Mouse (Mus musculus): ENCODE measurements around the gene H2-K1.

The H2-K1 gene

DNA sequence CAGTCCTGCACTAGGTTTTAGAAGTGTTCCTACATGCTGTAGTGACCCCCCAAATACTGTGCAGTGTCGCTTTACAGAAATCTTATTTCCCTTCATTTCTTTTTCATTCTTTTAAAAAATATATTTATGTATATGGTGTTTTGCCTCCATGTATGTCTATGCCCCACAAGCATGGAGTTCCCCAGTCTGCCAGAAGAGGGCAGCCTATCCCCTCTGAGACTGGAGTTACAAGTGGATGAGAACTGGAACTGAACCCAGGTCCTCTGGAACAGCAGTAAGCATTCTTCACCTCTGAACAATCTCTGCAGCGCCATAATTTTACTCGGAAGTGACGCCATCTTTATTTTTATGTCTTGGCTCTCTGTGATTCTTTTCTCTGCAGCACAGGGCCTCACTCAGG is 30.8 kb downstream of the H2-K1 start:
- TF ChIP-seq GATA4 (IDR thresholded peaks at IDR 0.05; ENCODE audit: insufficient replicate concordance, low read length): no peak

DNA sequence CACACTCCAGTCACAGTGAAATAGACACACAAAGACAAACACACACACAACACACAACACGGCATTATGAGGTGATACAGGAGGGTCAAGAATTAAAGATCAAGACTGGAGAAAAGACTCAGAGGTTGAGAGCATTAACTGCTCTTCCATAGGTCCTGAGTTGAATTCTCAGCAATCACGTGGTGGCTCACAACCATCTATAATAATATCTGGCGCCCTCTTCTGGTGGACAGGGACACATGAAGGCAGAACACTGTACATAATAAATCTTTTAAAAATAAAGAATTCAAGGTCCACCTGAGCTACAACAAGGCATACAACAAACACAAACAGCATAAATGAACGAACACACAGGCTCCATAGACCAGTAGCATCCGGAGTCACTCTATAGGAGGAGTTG is 31.2 kb downstream of the H2-K1 start:
- no peak for TF ChIP-seq GATA4 (IDR thresholded peaks at IDR 0.05; ENCODE audit: insufficient replicate concordance, low read length)

DNA sequence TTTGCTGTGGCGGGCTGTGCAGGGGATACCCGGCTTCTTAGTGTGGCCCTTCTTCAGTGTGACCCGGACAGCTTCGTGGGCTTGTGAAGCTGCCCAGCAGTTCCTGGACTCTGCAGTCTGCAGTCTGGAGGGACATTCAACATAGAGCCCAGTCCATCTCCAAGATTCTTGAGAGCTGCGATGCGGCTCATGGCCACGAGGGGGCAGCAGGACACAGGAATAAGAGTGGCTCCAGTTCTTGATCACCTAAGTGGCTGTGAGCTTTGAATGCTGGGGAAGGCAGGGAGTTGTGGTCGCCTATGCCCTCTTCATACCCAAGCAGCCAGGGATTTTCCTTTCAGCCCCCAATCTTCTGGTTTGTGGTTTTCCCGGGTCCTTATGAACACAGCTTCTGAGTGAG is 31.7 kb downstream of the H2-K1 start:
- TF ChIP-seq GATA4 (IDR thresholded peaks at IDR 0.05; ENCODE audit: insufficient replicate concordance, low read length): no peak

DNA sequence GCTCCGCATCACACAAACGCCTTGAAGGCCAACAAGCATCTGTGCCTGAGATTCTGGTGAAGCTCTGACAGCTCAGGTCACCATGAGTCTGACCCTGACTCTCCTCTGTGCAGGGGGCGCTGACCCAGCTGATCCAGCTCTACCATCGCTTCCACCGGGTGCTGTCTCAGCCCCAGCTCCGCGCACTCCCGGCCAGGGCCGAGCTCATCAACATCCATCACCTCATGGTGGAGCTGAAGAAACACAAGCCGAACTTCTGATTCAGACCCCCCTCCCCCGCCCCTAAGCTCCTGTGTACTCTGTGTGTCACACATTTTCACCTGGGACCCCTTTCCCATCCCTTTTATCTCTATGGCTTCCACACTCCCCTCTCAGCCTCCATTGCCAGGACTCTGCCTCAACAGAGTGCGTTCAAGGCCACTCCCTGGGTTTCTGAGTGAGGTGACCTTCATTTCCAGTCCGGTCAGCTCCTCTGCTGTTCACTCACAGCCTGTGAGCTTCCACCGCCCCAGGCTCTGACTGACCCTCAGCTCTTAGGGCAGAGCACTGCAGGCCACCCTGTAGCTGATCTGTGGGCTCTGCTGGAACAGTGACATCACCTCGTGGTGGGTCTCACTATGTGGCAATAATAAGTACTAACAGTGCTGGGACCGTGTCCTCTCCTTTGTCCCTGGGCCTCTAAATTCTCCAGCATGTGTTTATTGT is 34.1 kb downstream of the H2-K1 start:
- no peak for TF ChIP-seq GATA4 (IDR thresholded peaks at IDR 0.05; ENCODE audit: insufficient replicate concordance, low read length)

DNA sequence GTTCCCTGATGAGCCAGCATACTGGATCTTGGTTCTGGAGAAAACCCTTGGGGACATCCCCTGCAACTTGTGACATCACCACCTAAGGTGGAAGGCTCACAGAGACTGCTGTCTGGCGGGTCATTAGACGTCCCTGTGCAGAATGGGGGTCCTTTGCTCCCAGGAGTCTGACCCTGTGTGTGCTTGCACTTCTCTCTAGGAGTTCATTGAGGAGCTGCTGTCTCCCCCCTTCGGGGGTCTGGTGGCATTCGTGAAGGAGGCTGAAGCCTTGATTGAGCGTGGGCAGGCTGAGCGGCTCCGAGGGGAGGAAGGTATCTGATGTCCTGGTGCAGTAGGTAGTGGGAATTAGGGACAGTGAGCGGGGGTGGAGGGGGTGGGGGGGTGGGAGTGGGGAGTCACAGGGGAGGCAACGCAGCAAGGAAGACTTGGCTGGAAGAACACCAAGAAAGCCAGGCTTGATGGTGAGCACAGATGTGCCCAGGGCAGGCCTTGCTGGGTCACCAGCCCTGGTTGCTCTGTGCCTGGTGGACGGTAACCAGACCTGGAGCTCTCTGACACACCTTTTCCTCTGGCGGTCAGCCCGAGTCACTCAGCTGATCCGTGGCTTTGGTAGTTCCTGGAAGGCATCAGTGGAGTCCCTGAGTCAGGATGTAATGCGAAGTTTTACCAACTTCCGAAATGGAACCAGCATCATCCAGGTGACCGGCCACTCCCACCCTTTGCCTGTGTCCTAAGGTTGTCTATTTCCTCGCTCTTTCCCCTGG is 34.9 kb downstream of the H2-K1 start:
- TF ChIP-seq GATA4 (IDR thresholded peaks at IDR 0.05; ENCODE audit: insufficient replicate concordance, low read length): no peak

DNA sequence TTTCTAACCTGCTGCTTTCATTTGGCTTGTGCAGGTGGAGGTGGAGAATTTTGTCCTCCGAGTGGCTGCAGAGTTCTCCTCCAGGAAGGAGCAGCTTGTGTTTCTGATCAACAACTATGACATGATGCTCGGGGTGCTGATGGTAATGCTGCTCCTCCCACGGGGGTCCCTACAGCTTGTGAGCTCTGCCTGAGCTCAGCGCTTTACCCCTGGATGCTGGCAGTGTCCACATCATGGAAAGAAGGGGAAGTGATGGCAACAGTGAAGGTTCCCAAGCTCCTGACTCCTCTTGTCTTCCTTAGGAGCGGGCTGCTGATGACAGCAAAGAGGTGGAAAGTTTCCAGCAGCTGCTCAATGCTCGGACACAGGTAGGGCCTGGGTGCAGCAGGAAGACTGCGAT is 37.3 kb downstream of the H2-K1 start:
- no peak for TF ChIP-seq GATA4 (IDR thresholded peaks at IDR 0.05; ENCODE audit: insufficient replicate concordance, low read length)

DNA sequence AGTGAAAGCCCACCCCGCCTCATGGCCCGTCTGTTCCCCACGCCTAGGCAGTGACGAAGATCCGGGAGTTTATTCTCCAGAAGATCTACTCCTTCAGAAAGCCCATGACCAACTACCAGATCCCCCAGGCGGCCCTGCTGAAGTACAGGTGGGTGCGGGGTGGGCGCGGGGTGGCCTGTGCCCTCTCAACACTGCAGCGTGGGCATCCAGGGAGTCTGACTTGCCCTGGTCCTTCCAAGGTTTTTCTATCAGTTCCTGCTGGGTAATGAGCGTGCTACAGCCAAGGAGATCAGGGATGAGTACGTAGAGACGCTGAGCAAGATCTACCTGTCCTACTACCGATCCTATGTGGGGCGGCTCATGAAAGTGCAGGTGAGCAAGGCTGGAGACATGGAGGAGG is 40.2 kb downstream of the H2-K1 start:
- no peak for TF ChIP-seq GATA4 (IDR thresholded peaks at IDR 0.05; ENCODE audit: insufficient replicate concordance, low read length)

DNA sequence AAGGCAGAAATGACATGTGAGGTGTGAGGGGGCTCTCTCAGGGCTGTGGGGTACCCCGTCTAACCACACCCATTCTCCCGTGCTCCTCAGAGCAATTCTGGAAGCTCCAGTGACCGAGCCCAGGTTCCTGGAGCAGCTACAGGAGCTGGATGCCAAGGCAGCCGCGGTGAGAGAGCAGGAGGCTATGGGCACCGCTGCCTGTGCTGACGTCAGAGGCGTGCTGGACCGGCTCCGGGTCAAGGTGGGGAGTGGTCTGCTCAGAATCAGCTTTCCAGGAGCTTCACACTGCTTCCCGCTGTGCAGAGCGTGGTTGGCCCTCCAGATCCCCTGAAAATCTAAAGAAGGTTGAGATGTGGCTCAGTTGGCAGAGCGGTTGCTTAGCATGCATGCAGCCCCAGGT is 41.0 kb downstream of the H2-K1 start:
- no peak for TF ChIP-seq GATA4 (IDR thresholded peaks at IDR 0.05; ENCODE audit: insufficient replicate concordance, low read length)

DNA sequence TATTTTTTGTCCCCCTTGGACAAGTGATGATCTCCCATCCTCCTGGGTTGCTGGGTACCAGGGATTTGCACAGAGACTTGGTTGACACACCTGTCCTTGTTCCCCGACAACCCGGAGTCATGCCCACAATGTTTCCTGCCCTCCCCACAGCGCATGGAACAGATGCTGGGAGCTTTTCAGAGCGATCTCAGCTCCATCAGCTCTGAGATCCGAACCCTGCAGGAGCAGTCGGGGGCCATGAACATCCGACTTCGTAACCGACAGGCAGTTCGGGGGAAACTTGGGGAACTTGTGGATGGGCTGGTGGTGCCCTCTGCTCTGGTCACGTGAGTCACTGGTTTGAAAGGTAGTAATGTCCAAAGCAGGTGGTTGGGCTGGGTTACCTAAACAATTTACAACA is 41.7 kb downstream of the H2-K1 start:
- no peak for TF ChIP-seq GATA4 (IDR thresholded peaks at IDR 0.05; ENCODE audit: insufficient replicate concordance, low read length)

DNA sequence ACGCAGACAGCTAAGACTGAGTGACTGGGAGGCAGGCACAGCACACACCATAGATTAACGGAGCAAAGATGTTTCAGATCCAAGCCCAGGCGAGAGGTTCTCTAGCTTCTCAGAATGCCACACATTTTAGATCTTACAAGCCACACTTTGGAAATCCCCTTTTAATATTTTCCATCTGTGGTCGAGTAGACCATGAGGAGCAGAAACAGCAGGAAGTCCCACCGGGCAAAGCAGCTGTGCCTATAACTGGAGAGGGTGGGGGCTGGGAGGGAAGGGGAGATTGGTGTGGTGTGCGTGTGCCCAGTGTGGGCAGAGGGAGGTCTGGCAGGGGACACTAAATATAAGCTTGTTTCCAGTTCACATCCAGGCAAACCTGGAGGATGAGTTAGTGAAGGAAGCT is 42.7 kb downstream of the H2-K1 start:
- no peak for TF ChIP-seq GATA4 (IDR thresholded peaks at IDR 0.05; ENCODE audit: insufficient replicate concordance, low read length)

DNA sequence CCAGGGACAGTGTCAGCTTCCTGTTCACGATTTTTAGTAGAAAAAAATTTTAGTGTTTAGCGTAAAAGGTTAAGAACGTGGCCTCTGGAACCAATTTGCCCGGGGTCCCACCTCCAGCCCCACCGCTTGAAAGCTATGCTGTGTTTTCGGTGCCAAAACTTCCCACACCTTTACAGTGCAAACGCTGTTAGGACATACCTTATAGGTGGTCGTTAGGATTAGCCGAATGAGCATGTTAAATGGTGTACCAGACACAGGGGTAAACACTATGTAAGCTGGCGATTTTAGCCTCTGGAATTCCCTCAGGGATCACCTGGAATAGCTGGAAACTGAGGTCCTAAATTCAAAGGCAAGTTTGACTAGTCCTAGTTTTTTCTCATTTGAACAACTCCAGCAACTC is 43.8 kb downstream of the H2-K1 start:
- no peak for TF ChIP-seq GATA4 (IDR thresholded peaks at IDR 0.05; ENCODE audit: insufficient replicate concordance, low read length)

DNA sequence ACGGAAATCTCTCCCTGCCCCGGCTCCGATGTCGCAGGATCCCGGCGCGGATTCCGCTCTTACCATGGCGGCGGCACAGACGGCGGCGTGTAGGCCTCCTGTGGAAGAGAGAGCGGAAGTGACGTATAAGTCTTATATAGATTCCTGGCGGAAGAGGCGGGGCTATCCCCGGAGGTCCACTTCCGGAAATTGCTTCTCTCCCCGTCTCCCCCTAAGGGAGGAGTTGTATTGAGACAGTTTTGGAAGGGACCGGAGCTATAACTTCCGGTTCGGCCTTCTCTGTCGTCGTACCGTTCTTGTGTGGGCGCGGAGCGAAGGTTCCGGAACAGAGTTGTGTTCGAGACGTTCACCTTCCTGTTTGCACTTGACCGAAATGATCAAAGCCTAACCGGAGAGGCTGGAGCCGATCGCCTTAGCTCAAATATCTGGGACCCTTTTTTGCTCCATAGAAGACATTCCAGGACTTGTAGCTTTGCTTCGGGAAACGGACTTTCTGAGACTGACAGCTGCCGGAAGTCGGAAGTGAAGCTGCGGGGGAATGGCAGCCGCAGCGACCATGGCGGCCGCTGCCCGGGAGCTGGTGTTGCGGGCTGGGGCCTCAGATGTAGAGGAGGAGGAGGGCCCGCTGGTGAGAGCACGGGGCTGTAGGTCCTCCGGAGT is 44.5 kb downstream of the H2-K1 start, which contains the start of the genes Vps52 and Rps18:
Gene Vps52 (plus strand): TSS at position 258 of the 660 bp plus-strand sequence.
Gene Rps18 (minus strand): TSS at position 447 of the 660 bp plus-strand sequence.
- no peak for TF ChIP-seq GATA4 (IDR thresholded peaks at IDR 0.05; ENCODE audit: insufficient replicate concordance, low read length)

DNA sequence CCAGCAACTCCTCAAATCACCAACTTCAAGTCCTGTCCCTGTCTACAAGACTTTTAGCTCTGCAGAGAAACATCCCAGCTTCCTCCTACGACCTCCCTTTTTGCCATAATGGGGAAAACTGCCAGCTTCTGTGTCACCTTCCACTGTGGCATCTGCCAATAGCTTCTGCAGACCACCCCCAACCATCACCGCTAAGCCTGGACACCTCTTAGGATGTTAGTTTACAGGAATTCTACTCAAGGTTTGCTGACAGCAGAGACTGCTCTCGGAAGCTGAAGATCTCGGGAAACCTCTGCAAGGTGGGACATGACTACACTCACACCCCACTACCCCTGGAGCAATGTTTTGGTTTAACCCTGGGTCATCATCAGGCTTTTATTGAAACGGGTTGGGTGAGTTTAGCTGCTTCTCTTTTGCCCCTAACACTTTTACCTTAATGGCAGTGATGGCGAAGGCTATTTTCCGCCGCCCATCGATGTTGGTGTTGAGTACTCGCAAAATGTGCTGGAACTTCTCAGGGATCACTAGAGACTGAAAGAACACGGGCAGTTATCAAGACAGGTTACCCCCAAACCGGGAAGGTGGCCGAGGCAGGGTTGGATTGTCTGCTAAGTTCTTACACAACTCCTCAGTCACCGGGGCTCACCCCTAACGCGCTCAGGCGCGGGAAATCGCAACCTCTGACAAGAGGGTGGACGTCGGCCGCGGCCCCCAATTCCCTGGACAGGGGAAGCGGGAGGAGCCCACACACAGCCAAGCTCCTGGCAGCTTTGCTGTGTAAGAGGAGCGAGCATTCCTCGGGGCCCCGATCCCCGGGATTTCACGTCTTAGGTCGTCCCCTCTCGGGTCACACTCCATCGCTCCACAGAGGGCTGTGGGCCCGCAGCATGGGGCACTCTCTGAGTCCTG is 45.2 kb downstream of the H2-K1 start:
- TF ChIP-seq GATA4 (IDR thresholded peaks at IDR 0.05; ENCODE audit: insufficient replicate concordance, low read length): no peak

DNA sequence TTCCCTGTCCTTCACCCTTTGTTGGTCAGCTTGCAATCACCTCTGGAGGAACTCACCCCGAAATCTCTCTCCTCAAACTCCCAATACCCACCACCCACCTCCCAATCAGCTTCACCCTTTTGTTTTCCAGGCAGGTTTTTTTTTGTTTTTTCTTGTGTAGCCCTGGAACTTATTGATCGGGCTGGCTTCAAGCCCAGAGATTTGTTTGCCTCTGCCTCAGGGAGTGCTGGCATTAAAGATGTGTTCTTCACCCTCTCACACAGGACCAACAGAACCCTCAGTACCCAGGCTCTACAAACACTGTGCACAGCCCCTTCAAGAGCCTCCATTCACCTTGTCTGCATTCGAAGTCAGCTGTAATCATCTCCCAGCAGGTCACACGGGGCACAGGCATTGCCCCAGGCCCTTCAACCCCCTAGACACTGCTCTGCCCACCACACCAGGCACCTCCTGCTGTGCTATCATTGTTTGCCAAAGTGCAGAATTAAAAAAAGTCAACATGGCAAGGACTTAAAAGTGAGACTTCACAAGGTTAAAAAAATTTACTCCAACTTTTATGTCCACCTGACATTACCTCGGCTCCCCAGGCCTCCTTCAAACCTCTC is 46.1 kb downstream of the H2-K1 start:
- no peak for TF ChIP-seq GATA4 (IDR thresholded peaks at IDR 0.05; ENCODE audit: insufficient replicate concordance, low read length)

DNA sequence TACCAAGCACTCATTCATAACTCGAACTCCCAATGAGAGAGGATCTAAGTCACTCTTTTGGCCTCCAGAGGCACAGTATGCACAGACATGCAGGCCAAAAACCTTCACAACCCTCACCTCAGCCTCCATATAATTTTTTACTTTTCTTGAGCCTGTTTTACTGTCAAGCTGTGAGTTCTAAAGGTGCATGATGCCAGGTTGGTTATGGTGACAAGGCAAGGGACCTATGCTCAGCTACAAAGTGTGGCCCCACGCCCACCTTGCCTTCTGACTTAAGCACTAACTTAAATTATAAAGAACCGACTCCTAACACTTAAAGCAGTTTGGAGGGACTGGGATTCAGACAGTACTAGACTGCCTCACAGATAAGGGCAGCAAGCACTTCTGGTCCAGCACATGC is 46.8 kb downstream of the H2-K1 start:
- TF ChIP-seq GATA4 (IDR thresholded peaks at IDR 0.05; ENCODE audit: insufficient replicate concordance, low read length): no peak

Data from liver, adult (tissue).